Mouse (Mus musculus) stomach, postnatal 0 days (tissue): ENCODE results near the gene Noct.

Experiments used
- CTCF ChIP-seq: IDR thresholded peaks from 2 replicates; pipeline ENCODE4 v1.5.1; 2016; ENCODE audit warnings: antibody characterized with exemption, low read depth, mild to moderate bottlenecking, moderate library complexity
- EP300 ChIP-seq: optimal IDR thresholded peaks from 2 replicates; pipeline ENCODE3; 2016; ENCODE audit warnings: antibody characterized with exemption

- TF ChIP-seq CTCF (peak; percentile 69), EP300 (no peak)
These were observed 4.0 kb downstream of the Noct start for GRCm38 (mm10) chr3:51228038-51228820.
